Comparison of ENCODE assay signal across 19 mouse cellular contexts in genomic region chr5:110778263-110778662, GRCm38 (mm10). TPM values are rescaled to one million over a fixed set of nuclear protein-coding genes. Genes with fewer than 3 reads are reported as not detected.
DNase-seq lines count a peak whose midpoint lies in the region; ATAC-seq and TF ChIP-seq lines count a peak whose summit lies in the region.
"Had no signal": no experiment of that assay in that cellular context is flagged by ENCODE, and none has a peak within 500 bp of the region (broad histone marks: within the 10 kb centered on the region; RNA-seq: fewer than 3 reads in every experiment).

No protein-coding gene starts in this region.

- H3K4me1 ChIP-seq in liver, embryonic 11.5 days (replicated peaks; ENCODE audit: control insufficient read depth, insufficient read depth, low read length), result peaks cover 24% of the 10 kb centered on the region
- H3K4me1 ChIP-seq in E14TG2a.4 (replicated peaks; ENCODE audit: low read depth, low read length), result peaks cover 80% of the 10 kb centered on the region
- H3K4me1 ChIP-seq in G1E (ENCODE audit: insufficient read depth, low read depth, low read length), result peaks cover 88% of the 10 kb centered on the region

- DNase-seq in heart, adult 11 months, result peak; percentile 85
- no peak for DNase-seq in heart, postnatal 36 days
- no peak for DNase-seq in liver, embryonic 11.5 days (ENCODE audit: low spot score)
- DNase-seq in liver, result no peak
- DNase-seq in G1E (ENCODE audit: low spot score), result no peak
- DNase-seq in lung, postnatal 10 days, result no peak
- DNase-seq: adrenal gland, postnatal 25 days; cerebellum, adult 2 months; cerebellum, postnatal 25 days; forebrain, postnatal 0 days; gastrocnemius, adult 2 months; gastrocnemius, postnatal 25 days; heart, postnatal 4 days had no signal

- H3K9me3 ChIP-seq in liver, embryonic 11.5 days (ENCODE audit: control insufficient read depth, low read length), result no peaks in the 10 kb centered on the region
- H3K9me3 ChIP-seq in E14TG2a.4 (ENCODE audit: low read length) (no peaks in the 10 kb centered on the region), G1E (replicated peaks) (no peaks in the 10 kb centered on the region)
- H3K9me3 ChIP-seq: embryonic facial prominence, embryonic 12.5 days; forebrain, embryonic 12.5 days; heart, embryonic 13.5 days had no signal

- peak overlapping the region; percentile 71; the same call in 1 of the 2 replicates for H3K4me2 ChIP-seq in liver, embryonic 11.5 days
- H3K4me2 ChIP-seq: forebrain, embryonic 12.5 days; heart, embryonic 13.5 days; hindbrain, embryonic 14.5 days had no signal

- ATAC-seq in liver, embryonic 11.5 days (replicated peaks; ENCODE audit: low FRiP score), result no peak
- ATAC-seq in G1E (ENCODE audit: extremely low read depth, insufficient number of reproducible peaks, low FRiP score, poor library complexity, severe bottlenecking), result no peak
- ATAC-seq: forebrain, postnatal 0 days; intestine, postnatal 0 days had no signal

- intact Hi-C loops in heart, postnatal 36 days (cut with DNase I), result no loop called here

- H3K36me3 ChIP-seq in liver, embryonic 11.5 days (ENCODE audit: control insufficient read depth, insufficient read depth, low read length), result peaks cover 40% of the 10 kb centered on the region
- H3K36me3 ChIP-seq in E14TG2a.4 (ENCODE audit: insufficient read depth, low read length) (peaks cover 57% of the 10 kb centered on the region), G1E (replicated peaks) (peaks cover 66% of the 10 kb centered on the region)

- H3K27me3 ChIP-seq in liver, embryonic 11.5 days (replicated peaks; ENCODE audit: control insufficient read depth, insufficient read depth, low read length), result no peaks in the 10 kb centered on the region
- H3K27me3 ChIP-seq in E14TG2a.4 (ENCODE audit: insufficient read depth, low read length), result no peaks in the 10 kb centered on the region
- H3K27me3 ChIP-seq in G1E (ENCODE audit: insufficient read depth, low read length), result no peaks in the 10 kb centered on the region
- H3K27me3 ChIP-seq: embryonic facial prominence, embryonic 12.5 days; forebrain, embryonic 12.5 days; heart, embryonic 13.5 days had no signal

- H3K9ac ChIP-seq in liver, embryonic 11.5 days (ENCODE audit: low read depth, low read length), result no peak overlapping the region
- H3K9ac ChIP-seq: embryonic facial prominence, embryonic 12.5 days; forebrain, embryonic 12.5 days; forebrain, postnatal 0 days; heart, embryonic 13.5 days; hindbrain, embryonic 14.5 days had no signal

- H3K4me3 ChIP-seq in liver, embryonic 11.5 days (ENCODE audit: low read depth, low read length), result no peak overlapping the region; the same call in 1 of the 2 replicates
- H3K4me3 ChIP-seq in E14TG2a.4 (replicated peaks; ENCODE audit: low read length), result 0 out of 2 replicates have a peak overlapping the region, but pooled peaks have one; percentile 3
- peak overlapping the region; percentile 41; the same call in 1 of the 2 replicates for H3K4me3 ChIP-seq in G1E (ENCODE audit: low read depth, low read length)
- H3K4me3 ChIP-seq: embryonic facial prominence, embryonic 12.5 days; forebrain, embryonic 12.5 days; gastrocnemius, adult 2 months; heart, embryonic 13.5 days had no signal

- WGBS in liver, embryonic 11.5 days, result 89% methylated on average over 12 of the region's 12 CpGs

- no peak overlapping the region for H3K27ac ChIP-seq in liver, embryonic 11.5 days (ENCODE audit: low read depth, low read length)
- H3K27ac ChIP-seq: embryonic facial prominence, embryonic 12.5 days; forebrain, embryonic 12.5 days; gastrocnemius, adult 2 months; heart, embryonic 13.5 days; hindbrain, embryonic 14.5 days had no signal

- TF ChIP-seq CTCF in E14TG2a.4 (conservative IDR thresholded peaks at IDR 0.05; ENCODE audit: low read length) (no peak), G1E (IDR thresholded peaks at IDR 0.05; ENCODE audit: low read depth, low read length) (no peak)

RNA-seq across cellular contexts. Expression of gene Pus1, which starts 2.2 kb away (rescaled TPM):
- total RNA-seq in heart, postnatal 36 days (2021), result 10 to 100 TPM; 18.8 to 21.9 TPM
- polyA plus RNA-seq in liver, embryonic 11.5 days (2014; fragmentation: Nextera tagmentation; extraction: Ambion mirVana), result 49.8 and 54.3 TPM in 2 replicates
- total RNA-seq in G1E (2014; fragmentation: Nextera tagmentation), result 17.8 and 19.5 TPM in 2 replicates
- 72.6 and 72.9 TPM in 2 replicates for total RNA-seq in G1E (2017)
- 143 and 177 TPM in 2 replicates for polyA plus RNA-seq in G1E (2012)

RNA-seq across cellular contexts. Expression of gene Ep400, which starts 7.7 kb away (rescaled TPM):
- 10 to 100 TPM; 30.0 to 38.4 TPM for total RNA-seq in heart, postnatal 36 days (2021)
- 42.2 and 44.5 TPM in 2 replicates for polyA plus RNA-seq in liver, embryonic 11.5 days (2014; fragmentation: Nextera tagmentation; extraction: Ambion mirVana)
- total RNA-seq in G1E (2014; fragmentation: Nextera tagmentation) (162 and 172 TPM in 2 replicates), G1E (2017) (35.4 and 42.0 TPM in 2 replicates)
- 90.5 and 129 TPM in 2 replicates for polyA plus RNA-seq in G1E (2012)

RNA-seq across cellular contexts. Expression of gene Ulk1, which starts 31.6 kb away (rescaled TPM):
- total RNA-seq in heart, postnatal 36 days (2021), result 10 to 100 TPM; 85.6 to 94.0 TPM
- 13.8 and 15.7 TPM in 2 replicates for polyA plus RNA-seq in liver, embryonic 11.5 days (2014; fragmentation: Nextera tagmentation; extraction: Ambion mirVana)
- total RNA-seq in G1E (2014; fragmentation: Nextera tagmentation), result 70.7 and 75.9 TPM in 2 replicates
- total RNA-seq in G1E (2017), result 12.9 and 19.0 TPM in 2 replicates
- polyA plus RNA-seq in G1E (2012), result 233 and 256 TPM in 2 replicates
